Mouse (Mus musculus): ENCODE data around the gene Sytl2. TPM values are rescaled to one million over a fixed set of nuclear protein-coding genes. Genes with fewer than 3 reads are reported as not detected.

The Sytl2 gene
- total and polyA plus RNA-seq, 3 experiments, result not detected

DNA sequence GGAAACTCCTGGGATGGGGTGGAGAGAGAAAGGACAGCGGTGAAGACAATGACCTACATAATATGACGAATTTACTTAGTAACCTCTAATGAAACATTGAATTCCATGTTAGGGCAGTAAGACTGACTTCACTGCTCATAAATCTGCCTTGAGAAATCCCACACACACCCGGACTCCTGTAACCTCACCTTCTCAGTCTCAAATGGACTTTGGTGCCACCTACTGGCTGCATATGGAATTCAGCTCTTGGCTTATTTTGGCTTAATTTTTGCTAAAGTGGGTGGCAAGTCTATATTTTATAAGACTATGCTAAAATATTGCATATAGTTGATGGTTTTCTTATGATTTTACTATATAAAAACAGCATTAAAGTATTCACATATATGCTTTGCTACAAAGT lies 107.9 kb downstream of the Sytl2 start:
- Histone ChIP-seq H3K36me3 (ENCODE audit: control insufficient read depth in 1 of 2, insufficient read depth in 2 of 2, low read length in 2 of 2) (no peaks in the 10 kb centered on the region), H3K79me2 (ENCODE audit: control insufficient read depth, insufficient read depth, low read length, poor library complexity) (no peaks in the 10 kb centered on the region), H3K4me3 (ENCODE audit: control insufficient read depth in 1 of 2, insufficient read depth in 1 of 2, low read depth in 2 of 2, low read length in 2 of 2) (no peak overlapping the region), H3K27me3 (ENCODE audit: control insufficient read depth in 1 of 2, insufficient read depth in 2 of 2, low read length in 2 of 2) (no peaks in the 10 kb centered on the region; a peak in 2 of 4 replicates), H3K9ac (ENCODE audit: control insufficient read depth, low read depth, low read length, poor library complexity, severe bottlenecking) (no peak overlapping the region), H3K27ac (ENCODE audit: control insufficient read depth, low read depth, low read length) (no peak overlapping the region), H3K9me3 (replicated peaks; ENCODE audit: insufficient read depth, low read length) (no peaks in the 10 kb centered on the region), H3K4me1 (ENCODE audit: control insufficient read depth in 1 of 2, insufficient read depth in 2 of 2, low read length in 2 of 2) (no peaks in the 10 kb centered on the region)
- no peak for TF ChIP-seq KAT2A (conservative IDR thresholded peaks at IDR 0.05; ENCODE audit: low read depth, low read length)
- no peak for TF ChIP-seq POLR2AphosphoS5 (IDR thresholded peaks at IDR 0.05; ENCODE audit: borderline replicate concordance, low read depth, low read length)
- peak; percentile 75 for TF ChIP-seq RAD21 (IDR thresholded peaks at IDR 0.05; ENCODE audit: low read depth, low read length)
- no peak for TF ChIP-seq MAX (IDR thresholded peaks at IDR 0.05; ENCODE audit: low read length)
- TF ChIP-seq EP300 (IDR thresholded peaks at IDR 0.05; ENCODE audit: low read depth in 1 of 2, low read length in 2 of 2), result no peak
- no peak for TF ChIP-seq JUND (IDR thresholded peaks at IDR 0.05; ENCODE audit: low read depth, low read length)
- TF ChIP-seq NELFE (IDR thresholded peaks at IDR 0.05; ENCODE audit: low read depth, low read length), result no peak
- no peak for TF ChIP-seq USF2 (IDR thresholded peaks at IDR 0.05; ENCODE audit: borderline replicate concordance in 1 of 2, insufficient read depth in 1 of 2, low read depth in 1 of 2, low read length in 2 of 2)
- peak; percentile 15; the same call in 1 of the 2 replicates for TF ChIP-seq ZC3H11A (IDR thresholded peaks at IDR 0.05; ENCODE audit: low read depth, low read length)
- TF ChIP-seq CTCF (IDR thresholded peaks at IDR 0.05 in 2 of 3, conservative IDR thresholded peaks at IDR 0.05 in 1 of 3; ENCODE audit: control insufficient read depth in 1 of 3, insufficient read depth in 1 of 3, low read depth in 2 of 3, low read length in 3 of 3, poor library complexity in 1 of 3, severe bottlenecking in 1 of 3), result peak; percentile 52 to 76 (median 68)
- TF ChIP-seq ZKSCAN1 (IDR thresholded peaks at IDR 0.05; ENCODE audit: low read depth, low read length), result no peak
- no peak for TF ChIP-seq ZNF384 (IDR thresholded peaks at IDR 0.05; ENCODE audit: low read depth, low read length)
- no peak for TF ChIP-seq E2F4 (IDR thresholded peaks at IDR 0.05; ENCODE audit: borderline replicate concordance, low read depth, low read length)
- no peak for TF ChIP-seq MAFK (IDR thresholded peaks at IDR 0.05; ENCODE audit: borderline replicate concordance, low read depth, low read length)
- TF ChIP-seq MXI1 (IDR thresholded peaks at IDR 0.05; ENCODE audit: low read depth, low read length), result no peak
- no peak for TF ChIP-seq BHLHE40 (IDR thresholded peaks at IDR 0.05; ENCODE audit: borderline replicate concordance, low read depth, low read length)
- TF ChIP-seq SMC3 (IDR thresholded peaks at IDR 0.05; ENCODE audit: low read depth, low read length), result peak; percentile 62
- DNase-seq (ENCODE audit: low read depth, low spot score), result peak; percentile 62

- DNase-seq (ENCODE audit: low read depth, low spot score), result no peak
- Histone ChIP-seq H3K79me2 (ENCODE audit: control insufficient read depth, insufficient read depth, low read length, poor library complexity) (no peaks in the 10 kb centered on the region), H3K27me3 (ENCODE audit: control insufficient read depth in 1 of 2, insufficient read depth in 2 of 2, low read length in 2 of 2) (peaks cover 4 to 6% of the 10 kb centered on the region in 2 experiments; a peak in 2 of 4 replicates), H3K27ac (ENCODE audit: control insufficient read depth, low read depth, low read length) (no peak within 1 kb of the TSS), H3K4me3 (ENCODE audit: control insufficient read depth in 1 of 2, insufficient read depth in 1 of 2, low read depth in 2 of 2, low read length in 2 of 2) (no peak within 1 kb of the TSS), H3K9me3 (replicated peaks; ENCODE audit: insufficient read depth, low read length) (no peaks in the 10 kb centered on the region), H3K4me1 (ENCODE audit: control insufficient read depth in 1 of 2, insufficient read depth in 2 of 2, low read length in 2 of 2) (no peaks in the 10 kb centered on the region), H3K36me3 (ENCODE audit: control insufficient read depth in 1 of 2, insufficient read depth in 2 of 2, low read length in 2 of 2) (no peaks in the 10 kb centered on the region), H3K9ac (ENCODE audit: control insufficient read depth, low read depth, low read length, poor library complexity, severe bottlenecking) (no peak within 1 kb of the TSS)
- TF ChIP-seq NRF1 (IDR thresholded peaks at IDR 0.05; ENCODE audit: insufficient read depth, low read depth, low read length, poor library complexity, severe bottlenecking), result no peak
- no peak for TF ChIP-seq TCF12 (IDR thresholded peaks at IDR 0.05; ENCODE audit: low read depth, low read length)
- TF ChIP-seq USF1 (IDR thresholded peaks at IDR 0.05; ENCODE audit: low read depth, low read length), result no peak
- no peak for TF ChIP-seq POLR2A (IDR thresholded peaks at IDR 0.05; ENCODE audit: control insufficient read depth in 1 of 2, insufficient read depth in 1 of 2, low read depth in 1 of 2, low read length in 2 of 2, poor library complexity in 1 of 2)
Measured at GRCm38 (mm10) chr7:90426020-90427001, 124.3 kb downstream of the Sytl2 start, which contains the start of gene Ccdc89. Ccdc89 (plus strand) TSS chr7:90426577.
